Mouse (Mus musculus) kidney, embryonic 14.5 days (tissue): ENCODE results near the gene Ltk. TPM values are rescaled to one million over a fixed set of nuclear protein-coding genes. Genes with fewer than 3 reads are reported as not detected.
"Not testable (repeated sequence)": the region's sequence is repeated elsewhere in the genome, so short reads cannot be mapped to it uniquely, and the experiment has no call there.

ENCODE experiments used
- ATAC-seq: fragments of 200-750 bp; cut with Nextera tagmentation; 2 replicates; pipeline ENCODE4 v1.8.0; 2017; ENCODE audit warnings: moderate number of reproducible peaks, mild to moderate bottlenecking, moderate TSS enrichment, moderate library complexity; ENCODE audit not compliant: low FRiP score, low TSS enrichment
- H3K27ac ChIP-seq: fragments of 300-500 bp; sonication (generic); 2 replicates; pipeline ENCODE4 v1.5.1; 2014; ENCODE audit warnings: low read depth, mild to moderate bottlenecking, low read length, moderate library complexity, mixed read lengths
- H3K27me3 ChIP-seq: fragments of 300-500 bp; sonication (generic); 2 replicates; pipeline ENCODE4 v1.6.1; 2014; ENCODE audit warnings: mild to moderate bottlenecking, low read length; ENCODE audit not compliant: control insufficient read depth, insufficient read depth
- H3K36me3 ChIP-seq: fragments of 300-500 bp; sonication (generic); 2 replicates; pipeline ENCODE4 v1.6.1; 2014; ENCODE audit warnings: low read length, mixed read lengths; ENCODE audit not compliant: control insufficient read depth, insufficient read depth
- H3K4me1 ChIP-seq: fragments of 300-500 bp; sonication (generic); 2 replicates; pipeline ENCODE4 v1.6.1; 2014; ENCODE audit warnings: low read length, mixed read lengths; ENCODE audit not compliant: control insufficient read depth, insufficient read depth
- H3K4me2 ChIP-seq: fragments of 300-500 bp; sonication (generic); replicated peaks from 2 replicates; pipeline ENCODE4 v1.6.1; 2014; ENCODE audit warnings: low read depth, mild to moderate bottlenecking, low read length
- H3K4me3 ChIP-seq: fragments of 300-500 bp; sonication (generic); 2 replicates; pipeline ENCODE4 v1.5.1; 2014; ENCODE audit warnings: mild to moderate bottlenecking, low read length
- H3K9ac ChIP-seq: fragments of 300-500 bp; sonication (generic); 2 replicates; pipeline ENCODE4 v1.6.1; 2014; ENCODE audit warnings: low read depth, mild to moderate bottlenecking, low read length, moderate library complexity
- H3K9me3 ChIP-seq: fragments of 300-500 bp; sonication (generic); 2 replicates; pipeline ENCODE4 v1.6.1; 2016; ENCODE audit warnings: low read length; ENCODE audit not compliant: control insufficient read depth
- WGBS: fragments of 180-500 bp; shearing (Covaris S2); extraction: QIAGEN DNeasy Blood & Tissue Kit; methylation state at CpG from one replicate; pipeline ENCODE4 v1.1.7; 2014; 5-methylcytosine and 5-hydroxymethylcytosine counted together
- polyA plus RNA-seq: library from polyadenylated mRNA; unstranded; fragments of >200 nt; fragmentation: Nextera tagmentation; extraction: Ambion mirVana; gene quantifications from 2 replicates; pipeline ENCODE4 v1.2.1, GENCODE M21; 2014

Gene Ltk
- polyA plus RNA-seq, 1 experiment from 2014 or later, result 0.72 TPM

DNA sequence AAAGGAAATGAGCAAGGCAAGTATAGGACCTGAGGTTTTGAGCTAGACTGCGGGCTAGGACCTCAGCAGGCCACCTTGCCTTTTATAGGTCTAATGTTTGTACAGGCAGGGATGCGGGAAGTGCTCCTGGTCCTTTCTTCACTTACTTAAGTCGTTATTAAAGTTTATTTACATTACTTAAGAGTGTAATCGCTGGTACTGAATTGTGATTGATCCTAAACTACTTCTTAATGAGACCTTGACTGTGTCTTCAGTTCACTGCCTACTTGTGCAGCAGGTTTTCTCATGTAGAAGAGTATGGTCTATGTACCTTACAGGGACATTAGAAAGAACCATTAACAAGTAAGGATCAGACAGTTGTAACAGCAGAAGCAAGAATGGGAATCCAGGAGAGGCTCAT lies 29.5 kb downstream of the Ltk start:
- no peak overlapping the region for H3K4me2 ChIP-seq
- 88% methylated on average over 4 of the region's 4 CpGs for whole genome bisulfite sequencing
- H3K4me3 ChIP-seq, result no peak overlapping the region
- no peaks in the 10 kb centered on the region for H3K9me3 ChIP-seq
- H3K36me3 ChIP-seq, result peaks cover 88% of the 10 kb centered on the region
- no peak for ATAC-seq
- no peaks in the 10 kb centered on the region for H3K27me3 ChIP-seq
- no peak overlapping the region for H3K27ac ChIP-seq
- H3K4me1 ChIP-seq, result no peaks in the 10 kb centered on the region
- no peak overlapping the region for H3K9ac ChIP-seq

DNA sequence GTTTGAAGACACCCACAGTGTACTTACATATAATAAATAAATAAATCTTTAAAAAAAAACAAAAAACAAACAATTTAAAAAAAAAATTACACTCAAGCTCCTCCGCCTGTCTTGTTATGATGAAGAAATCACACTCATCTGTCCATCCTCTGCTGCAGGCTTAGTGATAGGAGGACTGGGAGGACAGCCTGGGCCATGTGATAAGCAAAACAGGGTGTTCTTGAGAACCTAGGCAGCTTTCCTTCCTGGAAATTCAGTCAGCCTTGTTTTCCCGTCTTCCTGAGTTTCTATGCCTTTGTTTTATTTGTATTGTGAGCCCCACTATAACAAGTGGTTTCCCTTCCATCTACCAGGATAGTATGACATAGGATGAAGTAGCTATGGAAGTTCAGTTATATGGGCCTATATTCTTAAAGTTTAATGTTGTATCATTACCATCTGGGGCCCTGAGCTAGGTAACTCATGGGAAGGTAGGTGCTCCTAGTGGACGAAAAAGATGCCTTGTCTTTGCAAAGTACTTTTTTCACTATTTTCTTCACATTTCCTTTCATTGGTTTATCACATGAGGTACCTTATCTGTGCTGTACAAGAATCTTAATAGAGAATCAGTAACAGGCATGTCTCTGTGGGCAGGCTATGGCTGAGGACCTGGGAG lies 32.3 kb downstream of the Ltk start:
- 91% methylated on average over 3 of the region's 3 CpGs for WGBS
- Histone ChIP-seq H3K27ac (no peak overlapping the region), H3K27me3 (no peaks in the 10 kb centered on the region), H3K36me3 (peaks cover 88% of the 10 kb centered on the region), H3K9ac (no peak overlapping the region), H3K4me2 (no peak overlapping the region), H3K4me3 (no peak overlapping the region), H3K9me3 (no peaks in the 10 kb centered on the region), H3K4me1 (no peaks in the 10 kb centered on the region)
- ATAC-seq, result no peak

DNA sequence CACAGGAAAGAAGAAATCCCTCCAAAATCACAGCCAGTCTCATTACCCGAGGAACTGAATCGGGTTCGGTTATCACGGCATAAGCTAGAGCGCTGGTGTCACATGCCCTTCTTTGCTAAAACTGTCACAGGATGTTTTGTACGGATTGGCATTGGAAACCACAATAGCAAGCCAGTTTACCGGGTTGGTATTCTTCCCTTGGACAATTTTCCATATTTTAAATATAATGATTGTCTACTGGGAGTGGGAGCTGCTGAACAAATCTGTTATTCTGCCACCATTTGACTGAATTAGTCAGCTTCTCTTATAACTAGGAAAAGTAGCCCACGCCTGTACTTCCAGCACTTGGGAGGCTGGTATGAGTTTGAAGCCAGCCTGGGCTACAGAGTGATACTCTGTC lies 39.2 kb downstream of the Ltk start:
- no peak for ATAC-seq
- Histone ChIP-seq H3K27me3 (no peaks in the 10 kb centered on the region), H3K9ac (no peak overlapping the region), H3K9me3 (no peaks in the 10 kb centered on the region), H3K36me3 (peaks cover 70% of the 10 kb centered on the region), H3K27ac (no peak overlapping the region), H3K4me2 (no peak overlapping the region), H3K4me1 (no peaks in the 10 kb centered on the region), H3K4me3 (no peak overlapping the region)
- WGBS, result 99% methylated on average over 8 of the region's 8 CpGs

DNA sequence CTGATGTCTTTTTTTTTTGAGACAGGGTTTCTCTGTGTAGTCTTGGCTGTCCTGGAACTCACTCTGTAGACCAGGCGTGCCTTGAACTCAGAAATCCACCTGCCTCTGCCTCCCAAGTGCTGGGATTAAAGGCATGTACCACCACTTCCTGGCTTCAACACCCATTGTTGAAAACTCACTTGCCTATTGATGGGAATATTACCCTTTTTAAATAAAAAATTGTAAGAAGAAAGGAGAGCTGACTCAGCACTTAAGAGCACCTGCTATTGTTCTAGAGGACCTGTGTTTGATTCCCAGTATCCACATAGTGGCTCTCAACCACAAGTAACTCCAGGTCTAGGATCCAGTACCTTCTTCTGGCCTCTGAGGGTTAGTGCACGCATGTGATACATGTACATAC lies 44.4 kb downstream of the Ltk start:
- not testable (repeated sequence) for H3K27ac ChIP-seq, H3K9ac ChIP-seq, H3K4me1 ChIP-seq, H3K27me3 ChIP-seq, ATAC-seq, H3K4me3 ChIP-seq, H3K4me2 ChIP-seq, H3K9me3 ChIP-seq
- peaks cover 66% of the 10 kb centered on the region for H3K36me3 ChIP-seq
- WGBS, result 95% methylated on average over 2 of the region's 2 CpGs

DNA sequence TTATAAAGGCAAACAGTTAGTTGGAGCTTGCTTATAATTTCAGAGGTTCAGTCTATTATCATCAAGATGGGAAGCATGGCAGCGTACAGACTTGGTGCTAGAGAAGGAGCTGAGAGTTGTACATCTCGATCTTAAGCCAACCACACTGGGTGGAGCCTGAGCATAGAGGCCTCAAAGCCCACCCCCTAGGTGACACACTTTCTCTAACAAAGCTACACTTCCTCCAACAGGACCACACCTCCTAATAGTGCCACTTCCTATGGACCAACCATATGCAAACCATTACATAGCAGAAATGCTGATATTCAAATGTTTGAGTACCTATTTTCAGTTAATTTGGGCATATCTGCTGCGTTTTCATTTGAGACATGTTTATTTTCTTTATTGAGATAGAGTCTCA lies 50.2 kb downstream of the Ltk start:
- Histone ChIP-seq H3K36me3 (peaks cover 63% of the 10 kb centered on the region), H3K27me3 (no peaks in the 10 kb centered on the region)

GRCm38 (mm10) chr2:119707676-119708075 lies 52.6 kb downstream of the Ltk start:
- no peak for ATAC-seq

More for the DNA sequence above, 50.2 kb downstream of the Ltk start:
- Histone ChIP-seq H3K4me2 (no peak overlapping the region), H3K9me3 (no peaks in the 10 kb centered on the region), H3K4me3 (no peak overlapping the region), H3K9ac (no peak overlapping the region), H3K27ac (no peak overlapping the region), H3K4me1 (no peaks in the 10 kb centered on the region)
- no peak for ATAC-seq
- 96% methylated on average over 3 of the region's 3 CpGs for WGBS

DNA sequence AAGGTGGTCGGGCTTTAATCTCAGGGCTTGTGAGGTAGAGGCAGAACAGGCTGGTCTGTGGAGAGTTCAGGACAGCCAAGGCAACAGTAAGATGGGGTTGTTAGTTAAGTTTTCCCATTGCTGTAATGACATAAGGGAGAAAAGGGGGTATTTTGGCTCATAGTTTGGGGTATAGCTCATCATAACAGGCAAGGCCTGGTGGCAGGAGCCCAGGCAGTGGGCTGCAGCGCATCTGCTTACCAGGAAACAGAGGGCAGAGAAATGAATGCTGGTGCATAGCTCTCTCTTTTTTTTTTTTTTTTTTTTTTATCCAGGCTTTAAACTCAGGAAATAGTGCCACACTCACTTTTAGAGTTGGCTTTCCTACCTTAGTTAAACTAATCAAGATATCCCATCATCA lies 57.1 kb downstream of the Ltk start:
- no peak for ATAC-seq
- Histone ChIP-seq H3K4me1 (no peaks in the 10 kb centered on the region), H3K4me3 (no peak overlapping the region), H3K27me3 (no peaks in the 10 kb centered on the region), H3K9me3 (no peaks in the 10 kb centered on the region), H3K27ac (no peak overlapping the region), H3K36me3 (peaks cover 42% of the 10 kb centered on the region), H3K9ac (no peak overlapping the region), H3K4me2 (no peak overlapping the region)
- WGBS, result 92% methylated on average over 2 of the region's 2 CpGs

More at GRCm38 (mm10) chr2:119707676-119708075, 52.6 kb downstream of the Ltk start:
- Histone ChIP-seq H3K27me3 (no peaks in the 10 kb centered on the region), H3K4me1 (no peaks in the 10 kb centered on the region), H3K27ac (no peak overlapping the region), H3K36me3 (peaks cover 54% of the 10 kb centered on the region), H3K4me3 (no peak overlapping the region), H3K9ac (no peak overlapping the region), H3K9me3 (no peaks in the 10 kb centered on the region), H3K4me2 (no peak overlapping the region)
- 89% methylated on average over 3 of the region's 3 CpGs for WGBS

Other genes with a start within 250 kb of the Ltk start
- 0.09 and 0.38 TPM in 2 replicates for gene Exd1, start 212.8 kb downstream of the Ltk start, polyA plus RNA-seq
- 37.8 and 58.4 TPM in 2 replicates for gene Chp1, start 212.7 kb downstream of the Ltk start, polyA plus RNA-seq
- gene Nusap1, start 142.1 kb downstream of the Ltk start, polyA plus RNA-seq, result 77.2 and 97.7 TPM in 2 replicates
- gene Oip5, start 142.0 kb downstream of the Ltk start, polyA plus RNA-seq, result 35.5 and 38.6 TPM in 2 replicates
- 40.3 and 45.4 TPM in 2 replicates for gene Ndufaf1, start 97.6 kb downstream of the Ltk start, polyA plus RNA-seq
- gene Rtf1, start 85.4 kb downstream of the Ltk start, polyA plus RNA-seq, result 34.3 and 53.7 TPM in 2 replicates
- gene Itpka, start 18.1 kb downstream of the Ltk start, polyA plus RNA-seq, result 0.87 and 1.7 TPM in 2 replicates
- gene Rpap1, start 27.1 kb upstream of the Ltk start, polyA plus RNA-seq, result 19.4 and 30.6 TPM in 2 replicates
- 10.2 and 13.8 TPM in 2 replicates for gene Tyro3, start 37.3 kb upstream of the Ltk start, polyA plus RNA-seq
- gene Mga, start 136.8 kb upstream of the Ltk start, polyA plus RNA-seq, result 30.7 and 41.5 TPM in 2 replicates
- 2.8 and 4.0 TPM in 2 replicates for gene Mapkbp1, start 212.3 kb upstream of the Ltk start, polyA plus RNA-seq